Comparison of ENCODE assay signal across 35 mouse cellular contexts in the genomic region with DNA sequence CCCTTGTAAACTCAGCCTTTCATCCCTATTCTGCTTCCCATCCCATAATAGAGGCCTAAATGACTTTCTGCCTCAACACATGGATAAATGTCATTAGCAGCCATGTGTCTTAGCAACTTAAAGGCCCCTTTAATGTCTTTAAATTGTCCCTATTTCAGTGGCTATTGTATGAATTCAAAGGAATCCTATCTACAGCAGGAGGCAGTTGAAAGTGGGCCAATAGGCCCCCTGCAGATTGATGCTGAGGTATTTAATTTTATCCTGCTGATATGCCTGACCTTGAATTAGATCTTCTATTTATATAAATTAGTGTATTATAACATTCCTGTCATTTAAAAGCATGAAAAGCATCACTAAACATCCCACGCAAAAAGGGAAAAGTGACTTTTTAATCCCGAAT.
"Had no signal": no experiment of that assay in that cellular context is flagged by ENCODE, and none has a peak within 500 bp of the region (broad histone marks: within the 10 kb centered on the region; RNA-seq: fewer than 3 reads in every experiment).

No protein-coding gene starts in this region.

- H3K9ac ChIP-seq: heart, embryonic 12.5 days; heart, embryonic 13.5 days; heart, embryonic 15.5 days; hindbrain, embryonic 12.5 days; hindbrain, embryonic 13.5 days; hindbrain, embryonic 14.5 days; hindbrain, embryonic 15.5 days; intestine, embryonic 15.5 days; kidney, embryonic 15.5 days had no signal

- H3K4me2 ChIP-seq: heart, embryonic 11.5 days; heart, embryonic 12.5 days; heart, embryonic 13.5 days; heart, embryonic 15.5 days; hindbrain, embryonic 12.5 days; hindbrain, embryonic 13.5 days; hindbrain, embryonic 14.5 days; hindbrain, embryonic 15.5 days; intestine, embryonic 15.5 days; kidney, embryonic 15.5 days had no signal

- H3K36me3 ChIP-seq: heart, embryonic 15.5 days; hindbrain, embryonic 12.5 days had no signal

- ATAC-seq: hindbrain, embryonic 16.5 days; hindbrain, postnatal 0 days; inflammation-experienced regulatory T-cells, adult 6 months; intestine, embryonic 15.5 days; intestine, embryonic 16.5 days; intestine, postnatal 0 days had no signal

- H3K4me3 ChIP-seq: heart, embryonic 10.5 days; heart, embryonic 12.5 days; heart, embryonic 13.5 days; heart, embryonic 15.5 days; hindbrain, embryonic 10.5 days; hindbrain, embryonic 12.5 days; hindbrain, embryonic 13.5 days; hindbrain, embryonic 15.5 days; intestine, embryonic 15.5 days; kidney, embryonic 15.5 days; layer of hippocampus, adult 2 months had no signal

- DNase-seq: heart, postnatal 10 days; heart, postnatal 14 days; heart, postnatal 36 days; heart, postnatal 4 days; kidney, adult 11 months; kidney, adult 18-20 months; kidney, adult 2 months; kidney, adult 8-10 months; kidney, adult 9 months; kidney, postnatal 10 days; kidney, postnatal 14 days; kidney, postnatal 25 days; kidney, postnatal 36 days; kidney, postnatal 4 days; layer of hippocampus, adult 9-11 months; layer of hippocampus, postnatal 36 days had no signal

- H3K9me3 ChIP-seq: heart, embryonic 10.5 days; heart, embryonic 12.5 days; heart, embryonic 13.5 days; heart, embryonic 15.5 days; hindbrain, embryonic 10.5 days; hindbrain, embryonic 12.5 days; hindbrain, embryonic 13.5 days; hindbrain, embryonic 15.5 days; intestine, embryonic 15.5 days; kidney, embryonic 15.5 days had no signal

- H3K4me1 ChIP-seq: heart, embryonic 10.5 days; heart, embryonic 15.5 days; intestine, embryonic 15.5 days; kidney, embryonic 15.5 days had no signal

- H3K27ac ChIP-seq: heart, embryonic 10.5 days; heart, embryonic 13.5 days; heart, embryonic 15.5 days; hindbrain, embryonic 10.5 days; hindbrain, embryonic 12.5 days; hindbrain, embryonic 13.5 days; hindbrain, embryonic 14.5 days; hindbrain, embryonic 15.5 days; hindbrain, postnatal 0 days; intestine, embryonic 15.5 days; kidney, embryonic 15.5 days; kidney, postnatal 0 days; layer of hippocampus, adult 2 months had no signal

- H3K27me3 ChIP-seq: heart, embryonic 12.5 days; heart, embryonic 13.5 days; heart, embryonic 15.5 days; hindbrain, embryonic 12.5 days; hindbrain, embryonic 13.5 days; hindbrain, embryonic 15.5 days; intestine, embryonic 15.5 days; kidney, embryonic 15.5 days had no signal
